19 mouse cellular contexts compared by ENCODE assay signal in genomic region chr6:59489001-59489575, GRCm38 (mm10).
DNase-seq lines count a peak whose midpoint lies in the region; ATAC-seq and TF ChIP-seq lines count a peak whose summit lies in the region.
"Had no signal": no experiment of that assay in that cellular context is flagged by ENCODE, and none has a peak within 500 bp of the region (broad histone marks: within the 10 kb centered on the region; RNA-seq: fewer than 3 reads in every experiment).

No protein-coding gene starts in this region.

- no peaks in the 10 kb centered on the region for H3K9me3 ChIP-seq in forebrain, embryonic 13.5 days (replicated peaks)
- H3K9me3 ChIP-seq in forebrain, embryonic 11.5 days (ENCODE audit: control insufficient read depth, low read length) = no peaks in the 10 kb centered on the region
- no peaks in the 10 kb centered on the region for H3K9me3 ChIP-seq in neural tube, embryonic 15.5 days (replicated peaks)
- H3K9me3 ChIP-seq: liver, embryonic 12.5 days; lung, embryonic 15.5 days; neural tube, embryonic 12.5 days had no signal

- H3K27me3 ChIP-seq in forebrain, embryonic 13.5 days = no peaks in the 10 kb centered on the region
- no peaks in the 10 kb centered on the region for H3K27me3 ChIP-seq in forebrain, embryonic 11.5 days (ENCODE audit: control insufficient read depth, insufficient read depth, low read length)
- no peaks in the 10 kb centered on the region for H3K27me3 ChIP-seq in neural tube, embryonic 15.5 days (replicated peaks)
- H3K27me3 ChIP-seq: heart, embryonic 13.5 days; liver, embryonic 12.5 days; lung, embryonic 15.5 days; neural tube, embryonic 12.5 days; Patski had no signal

- no peaks in the 10 kb centered on the region for H3K36me3 ChIP-seq in forebrain, embryonic 13.5 days (ENCODE audit: poor library complexity, severe bottlenecking)
- H3K36me3 ChIP-seq in forebrain, embryonic 11.5 days (ENCODE audit: control insufficient read depth, insufficient read depth, low read length) = no peaks in the 10 kb centered on the region
- H3K36me3 ChIP-seq in neural tube, embryonic 15.5 days = no peaks in the 10 kb centered on the region
- H3K36me3 ChIP-seq: heart, embryonic 13.5 days; liver, embryonic 12.5 days; lung, embryonic 15.5 days; neural tube, embryonic 12.5 days had no signal

- ATAC-seq in forebrain, embryonic 13.5 days = peak; percentile 93
- ATAC-seq in forebrain, embryonic 11.5 days (replicated peaks; ENCODE audit: low FRiP score) = no peak
- ATAC-seq in neural tube, embryonic 15.5 days (ENCODE audit: low FRiP score) = no peak
- no peak for ATAC-seq in megakaryocyte progenitor cell, adult 5-6 weeks (replicated peaks; ENCODE audit: poor library complexity)
- ATAC-seq: liver, embryonic 12.5 days; midbrain, embryonic 16.5 days; Patski had no signal

- TF ChIP-seq POLR2A in cortical plate, adult 2 months (IDR thresholded peaks at IDR 0.05; ENCODE audit: extremely low read depth, insufficient read depth, low read length) = no peak

- intact Hi-C loops in left cerebral cortex, postnatal 36 days (cut with DNase I) = no loop called here
- intact Hi-C loops in left cerebral cortex, adult 2 months (cut with DNase I) = no loop called here

- no peak overlapping the region for H3K4me2 ChIP-seq in forebrain, embryonic 13.5 days
- H3K4me2 ChIP-seq in forebrain, embryonic 11.5 days (ENCODE audit: low read depth, low read length, severe bottlenecking) = no peak overlapping the region
- no peak overlapping the region for H3K4me2 ChIP-seq in neural tube, embryonic 15.5 days
- H3K4me2 ChIP-seq: heart, embryonic 13.5 days; liver, embryonic 12.5 days; lung, embryonic 15.5 days; neural tube, embryonic 12.5 days had no signal

- H3K9ac ChIP-seq in forebrain, embryonic 13.5 days = no peak overlapping the region
- no peak overlapping the region for H3K9ac ChIP-seq in forebrain, embryonic 11.5 days (ENCODE audit: low read length)
- H3K9ac ChIP-seq in neural tube, embryonic 15.5 days (replicated peaks) = no peak overlapping the region
- H3K9ac ChIP-seq: heart, embryonic 13.5 days; liver, embryonic 12.5 days; lung, embryonic 15.5 days; neural tube, embryonic 12.5 days had no signal

- H3K4me3 ChIP-seq in forebrain, embryonic 13.5 days = no peak overlapping the region
- H3K4me3 ChIP-seq in forebrain, embryonic 11.5 days (ENCODE audit: low read depth, low read length) = no peak overlapping the region
- H3K4me3 ChIP-seq in left cerebral cortex, adult 2 months = no peak overlapping the region
- H3K4me3 ChIP-seq in cortical plate, adult 2 months (ENCODE audit: insufficient read depth, low read length) = no peak overlapping the region
- no peak overlapping the region for H3K4me3 ChIP-seq in neural tube, embryonic 15.5 days (replicated peaks)
- H3K4me3 ChIP-seq: heart, embryonic 13.5 days; liver, embryonic 12.5 days; lung, embryonic 15.5 days; neural tube, embryonic 12.5 days had no signal

- 81% methylated on average over 3 of the region's 3 CpGs for WGBS in forebrain, embryonic 13.5 days
- WGBS in forebrain, embryonic 11.5 days = 84% methylated on average over 3 of the region's 3 CpGs
- WGBS in neural tube, embryonic 15.5 days = 75% methylated on average over 3 of the region's 3 CpGs

- no peak for TF ChIP-seq CTCF in left cerebral cortex, adult 2 months (IDR thresholded peaks at IDR 0.05)
- no peak for TF ChIP-seq CTCF in cortical plate, adult 2 months (IDR thresholded peaks at IDR 0.05; ENCODE audit: extremely low read depth, insufficient read depth, low read length)

- no peak for DNase-seq in forebrain, embryonic 11.5 days (ENCODE audit: low spot score)
- peak; percentile 6 to 9 for DNase-seq in left cerebral cortex, postnatal 36 days (ENCODE audit: low spot score in 2 of 2)
- no peak for DNase-seq in left cerebral cortex, adult 2 months (ENCODE audit: extremely low spot score in 1 of 2, low spot score in 2 of 2)
- peak; percentile 11 to 40 for DNase-seq in layer of hippocampus, postnatal 10 days (ENCODE audit: low spot score in 2 of 2)
- DNase-seq: cerebellum, adult 2 months; embryo, embryonic 11 days; kidney, adult 2 months; kidney, postnatal 25 days; thymus, adult 18-20 months had no signal

- H3K4me1 ChIP-seq in forebrain, embryonic 13.5 days = no peaks in the 10 kb centered on the region
- no peaks in the 10 kb centered on the region for H3K4me1 ChIP-seq in forebrain, embryonic 11.5 days (replicated peaks; ENCODE audit: control insufficient read depth, insufficient read depth, low read length)
- peaks cover 2% of the 10 kb centered on the region; the same call in 1 of the 2 replicates for H3K4me1 ChIP-seq in cortical plate, adult 2 months (ENCODE audit: control insufficient read depth, insufficient read depth, low read length)
- no peaks in the 10 kb centered on the region for H3K4me1 ChIP-seq in neural tube, embryonic 15.5 days
- H3K4me1 ChIP-seq: heart, embryonic 13.5 days; liver, embryonic 12.5 days; lung, embryonic 15.5 days; neural tube, embryonic 12.5 days had no signal

- no peak overlapping the region for H3K27ac ChIP-seq in forebrain, embryonic 13.5 days
- H3K27ac ChIP-seq in forebrain, embryonic 11.5 days (ENCODE audit: low read depth, low read length) = no peak overlapping the region
- H3K27ac ChIP-seq in left cerebral cortex, adult 2 months = no peak overlapping the region
- H3K27ac ChIP-seq in cortical plate, adult 2 months (ENCODE audit: insufficient read depth, low read length) = peak overlapping the region; percentile 77
- no peak overlapping the region for H3K27ac ChIP-seq in neural tube, embryonic 15.5 days (replicated peaks)
- H3K27ac ChIP-seq: heart, embryonic 13.5 days; liver, embryonic 12.5 days; lung, embryonic 15.5 days; neural tube, embryonic 12.5 days had no signal

Comparison
In these comparisons a context has a peak if more than half of its experiments do, and no peak if none do; other contexts are left out.
1. DNase-seq: peak in left cerebral cortex, postnatal 36 days (2 of 2) and layer of hippocampus, postnatal 10 days (2 of 2); none in forebrain, embryonic 11.5 days (single experiment) and left cerebral cortex, adult 2 months (0 of 2).